Mouse (Mus musculus): ENCODE measurements around the gene Mast3.

GRCm38 (mm10) chr8:70744806-70745205 lies 60.0 kb downstream of the Mast3 start:
- TF ChIP-seq POLR2A (IDR thresholded peaks at IDR 0.05; ENCODE audit: insufficient read length, low read depth) (no peak), USF1 (IDR thresholded peaks at IDR 0.05; ENCODE audit: low read depth) (no peak), MAX (IDR thresholded peaks at IDR 0.05; ENCODE audit: low read depth) (no peak), TCF12 (IDR thresholded peaks at IDR 0.05; ENCODE audit: insufficient read depth, poor library complexity, severe bottlenecking) (no peak), POLR2AphosphoS2 (IDR thresholded peaks at IDR 0.05; ENCODE audit: insufficient read length, low read depth) (no peak), E2F4 (IDR thresholded peaks at IDR 0.05; ENCODE audit: insufficient read depth) (no peak), REST (IDR thresholded peaks at IDR 0.05; ENCODE audit: insufficient read depth, insufficient read length) (no peak), CEBPB (IDR thresholded peaks at IDR 0.05; ENCODE audit: insufficient read depth, poor library complexity, severe bottlenecking) (no peak), MYOG (IDR thresholded peaks at IDR 0.05; ENCODE audit: control insufficient read depth in 1 of 3, insufficient read depth in 1 of 3, insufficient read length in 2 of 3, low read depth in 2 of 3) (no peak), TCF3 (IDR thresholded peaks at IDR 0.05; ENCODE audit: insufficient read length, low read depth) (no peak), MYOD1 (IDR thresholded peaks at IDR 0.05; ENCODE audit: control insufficient read depth in 1 of 3, insufficient read length in 2 of 3, low read depth in 2 of 3) (no peak), SRF (IDR thresholded peaks at IDR 0.05; ENCODE audit: control insufficient read depth, insufficient read length, low read depth) (no peak)

All from myocyte (in vitro differentiated cells).